Mouse (Mus musculus): Measurements from ENCODE around the gene Iyd. TPM values are rescaled to one million over a fixed set of nuclear protein-coding genes. Genes with fewer than 3 reads are reported as not detected.

Gene Iyd
- polyA plus RNA-seq, 3 experiments from 2014 or later, result not detected

DNA sequence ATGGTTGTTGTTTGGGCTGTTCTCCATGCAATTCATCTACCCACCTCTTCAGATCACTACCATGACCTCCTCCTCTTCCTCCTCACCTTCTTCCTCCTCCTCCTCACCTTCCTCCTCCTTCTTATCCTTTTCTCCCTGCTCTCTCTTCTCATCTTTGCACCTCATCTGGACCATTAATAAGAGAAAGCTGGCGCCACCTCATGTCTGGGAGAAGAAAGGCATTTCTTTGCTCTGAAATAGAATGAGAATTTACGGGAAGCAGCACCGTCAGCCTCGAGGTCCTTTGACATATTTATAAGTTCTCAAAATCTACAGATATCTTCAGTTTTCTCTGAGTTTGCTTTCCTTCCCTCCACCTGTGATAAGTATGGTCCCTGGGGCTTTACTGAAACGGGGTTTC, 15.1 kb downstream of the Iyd start:
- ATAC-seq, result no peak

- no peak for ATAC-seq
Observed at GRCm38 (mm10) chr10:3556538-3556937, 16.5 kb downstream of the Iyd start.

DNA sequence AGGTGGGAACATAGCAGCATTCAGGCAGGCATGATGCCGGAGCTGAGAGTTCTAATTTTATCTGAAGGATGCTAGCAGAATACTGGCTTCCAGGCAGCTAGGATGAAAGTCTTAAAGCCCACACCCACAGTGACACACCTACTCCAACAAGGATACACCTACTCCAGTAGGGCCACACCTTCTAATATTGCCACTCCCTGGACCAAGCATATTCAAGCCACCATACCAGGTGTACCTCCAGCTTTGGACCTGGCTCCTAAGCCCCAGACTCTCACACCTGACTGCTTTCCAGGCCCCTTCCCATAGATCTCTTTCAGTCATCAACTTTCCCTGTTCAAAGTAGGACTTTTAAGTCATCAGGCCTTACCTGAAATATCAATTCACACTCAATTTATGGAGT, 19.1 kb downstream of the Iyd start:
- no peak for ATAC-seq

DNA sequence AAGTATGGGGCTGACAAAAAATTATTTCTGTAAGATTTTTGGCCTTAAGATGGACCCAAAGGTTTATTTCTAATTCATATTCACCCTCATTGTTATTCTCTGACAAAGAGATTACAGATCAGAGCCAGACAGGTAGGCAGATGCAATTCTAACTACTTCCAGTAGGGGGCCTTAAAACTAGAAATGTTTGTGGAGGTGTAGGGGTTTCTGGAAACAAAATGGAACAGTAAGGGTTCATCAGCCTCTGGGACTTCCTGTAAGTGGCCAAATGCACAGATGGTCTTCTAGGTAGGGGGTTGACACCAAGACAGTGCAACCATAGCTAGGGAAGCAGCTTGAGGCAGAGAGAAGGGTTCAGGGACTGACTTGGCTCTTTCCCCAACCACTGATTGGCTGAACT, 22.1 kb downstream of the Iyd start:
- no peak for ATAC-seq

- no peak for ATAC-seq
Observed at GRCm38 (mm10) chr10:3565126-3565525, 25.1 kb downstream of the Iyd start.

DNA sequence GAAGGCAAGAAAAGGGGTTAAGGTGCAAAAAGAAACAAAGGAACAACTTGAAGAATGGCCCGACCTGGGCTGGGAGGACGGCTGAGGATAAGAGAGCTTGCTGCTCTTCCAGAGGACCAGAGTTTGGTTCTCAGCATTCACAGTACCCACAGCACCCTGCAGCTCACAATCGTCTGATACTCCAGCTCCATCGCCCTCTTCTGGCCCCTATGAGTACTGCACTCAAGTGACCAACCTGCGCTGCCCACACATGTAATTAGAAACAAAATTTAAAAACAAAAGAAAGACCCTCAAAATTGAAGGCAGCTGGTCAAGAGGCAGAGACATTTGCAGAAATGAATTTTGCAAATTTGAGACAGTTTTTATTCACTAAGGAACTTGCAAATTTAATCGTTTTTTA, 27.8 kb downstream of the Iyd start:
- no peak for ATAC-seq

DNA sequence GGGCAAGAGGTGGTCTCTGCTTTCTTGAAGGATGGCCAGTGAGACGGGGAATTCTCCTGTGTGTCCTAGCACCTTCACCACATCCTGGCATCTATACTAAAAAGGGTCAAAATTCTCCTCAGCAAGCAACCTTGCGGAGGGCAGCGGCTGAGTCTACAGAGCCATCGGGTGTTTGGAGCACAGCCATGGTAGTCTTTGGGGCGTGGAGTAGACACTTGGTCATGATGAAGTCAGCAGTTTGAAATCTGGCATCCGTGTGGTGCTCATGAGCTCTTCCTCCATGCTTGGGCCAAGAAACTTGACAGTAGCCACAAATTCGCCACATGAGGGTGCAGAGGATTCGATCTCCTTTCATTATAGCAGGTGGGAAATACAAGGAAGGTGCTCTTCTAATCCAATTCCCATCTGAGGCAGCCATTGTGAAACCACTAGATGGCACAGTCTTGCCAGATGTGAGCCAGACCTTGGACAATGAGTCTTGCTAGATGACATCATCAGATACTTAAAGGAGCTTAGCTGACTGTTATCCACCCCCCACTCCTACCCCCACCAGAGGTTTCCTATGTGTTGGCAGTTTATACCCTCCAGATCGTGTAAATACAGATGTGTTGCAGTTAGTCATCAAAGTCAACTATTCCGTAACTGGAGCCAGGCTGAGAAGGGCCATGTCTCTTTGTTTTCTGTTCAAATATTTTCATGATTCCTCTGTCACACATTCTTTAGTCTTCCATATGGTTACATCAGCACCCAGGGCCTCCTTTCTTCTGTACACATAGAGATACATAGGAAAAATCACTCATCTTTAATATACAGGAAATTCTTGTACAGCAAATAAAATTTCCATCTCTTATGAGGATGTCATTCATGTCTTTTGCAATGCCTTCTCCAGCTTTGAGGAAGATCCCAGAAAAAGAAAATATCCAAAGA, 32.9 kb downstream of the Iyd start:
- ATAC-seq, result no peak

DNA sequence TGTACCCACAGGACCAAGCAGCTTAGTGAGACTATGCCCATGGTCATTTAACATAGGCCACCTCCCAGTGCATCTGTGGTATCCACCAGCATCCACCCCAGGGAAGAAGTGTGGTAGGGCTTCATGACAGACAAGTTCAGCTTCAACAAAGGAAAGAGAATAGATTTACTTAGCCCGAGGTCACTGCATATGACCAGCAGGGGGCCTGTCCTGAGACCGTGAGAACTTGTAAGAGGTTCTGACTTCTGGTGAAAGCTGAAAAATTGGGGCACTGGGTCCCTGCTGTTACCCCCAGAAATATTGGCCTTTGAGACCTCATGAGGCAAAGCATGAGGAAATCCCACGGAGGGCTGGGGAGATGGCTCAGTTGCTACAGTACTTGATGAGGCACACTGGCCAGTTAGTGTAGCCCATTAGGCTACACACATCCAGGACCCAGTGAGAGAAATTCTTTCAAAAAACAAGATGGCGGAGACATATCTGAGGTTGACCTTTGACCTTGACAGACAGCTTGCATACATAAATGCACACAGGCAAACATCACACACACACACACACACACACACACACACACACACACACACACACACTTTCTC, 34.0 kb downstream of the Iyd start:
- no peak for ATAC-seq

DNA sequence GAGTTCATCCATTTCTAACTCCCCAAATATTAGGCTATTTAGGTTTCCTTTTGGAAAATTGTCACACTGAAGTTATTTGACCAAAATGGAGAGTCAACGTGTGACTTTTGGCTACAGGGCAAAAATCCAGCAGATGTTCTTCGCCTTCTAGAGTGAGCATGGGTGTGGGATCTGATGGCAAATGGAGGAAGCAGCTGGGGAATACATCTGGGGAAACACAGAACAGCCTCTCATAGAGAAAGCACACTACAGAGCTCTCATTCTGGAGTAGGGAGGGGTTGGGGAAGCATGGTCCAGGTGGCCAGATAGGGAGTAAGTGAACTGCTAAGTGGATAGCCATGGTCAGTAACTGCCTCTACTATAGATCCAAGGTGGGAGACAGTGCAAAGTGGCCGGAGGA, 50.6 kb downstream of the Iyd start:
- no peak for ATAC-seq

GRCm38 (mm10) chr10:3591790-3592189, 51.8 kb downstream of the Iyd start:
- no peak for ATAC-seq

DNA sequence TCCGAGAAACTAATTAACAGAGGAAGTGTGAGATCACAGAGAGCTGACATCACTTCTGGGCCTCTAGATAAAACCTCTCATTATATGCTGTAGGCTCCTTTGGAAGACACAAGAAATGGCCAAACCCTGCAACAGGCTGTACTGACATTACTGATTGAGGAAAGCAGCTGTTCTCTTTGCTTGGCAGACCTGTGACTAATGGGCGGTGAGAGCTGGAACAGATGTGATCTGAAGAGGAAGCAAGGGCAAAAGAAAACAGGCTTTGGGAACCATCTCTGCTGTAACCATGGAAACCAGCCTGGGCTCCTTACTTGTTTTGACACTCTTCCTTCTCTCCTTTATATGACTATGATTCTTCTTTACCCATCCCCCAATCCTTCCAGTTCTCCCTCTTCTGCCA, 56.7 kb downstream of the Iyd start:
- no peak for ATAC-seq

DNA sequence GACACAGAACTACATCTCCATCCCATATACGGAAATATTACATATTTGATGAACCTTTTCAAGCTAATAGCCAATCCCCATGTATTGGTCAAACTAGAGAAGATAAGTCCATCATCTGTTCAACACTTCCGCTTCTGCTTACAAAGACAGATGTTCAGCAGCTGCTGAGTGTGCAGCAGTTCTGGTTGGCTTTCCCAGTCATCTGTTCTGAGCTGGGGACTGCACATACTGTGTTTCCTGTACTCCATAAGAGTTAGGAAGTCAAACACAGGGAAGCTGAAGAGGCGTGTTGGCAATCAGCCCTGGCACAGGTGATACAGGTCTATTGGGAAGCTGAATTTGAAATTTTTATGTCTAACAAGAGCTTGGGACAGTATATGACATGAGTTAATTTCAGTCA, 57.7 kb downstream of the Iyd start:
- no peak for ATAC-seq

Other genes with a start within 250 kb of the Iyd start
- under 1 TPM; 0.21 to 0.70 (median 0.37) TPM for gene Ppp1r14c, start 174.2 kb upstream of the Iyd start, polyA plus RNA-seq (2017; shearing (Covaris generic))
- under 1 TPM in 1 of 3 experiments, not detected in 2; 0.19 TPM for gene Plekhg1, start 200.1 kb downstream of the Iyd start, polyA plus RNA-seq (2017; shearing (Covaris generic))